Mouse (Mus musculus) midbrain, embryonic 14.5 days (tissue): ENCODE data around the gene LTO1. TPM values are rescaled to one million over a fixed set of nuclear protein-coding genes. Genes with fewer than 3 reads are reported as not detected.

Experiments
- ATAC-seq: fragments of 200-750 bp; cut with Nextera tagmentation; 2 replicates; pipeline ENCODE4 v1.8.0; 2017; ENCODE audit warnings: moderate number of reproducible peaks, moderate library complexity; ENCODE audit not compliant: low FRiP score, low TSS enrichment
- DNase-seq: peaks from one replicate; pipeline ENCODE4 v3.0.0-alpha.2; 2015
- H3K27ac ChIP-seq: fragments of 300-500 bp; sonication (generic); replicated peaks from 2 replicates; pipeline ENCODE4 v1.5.1; 2014; ENCODE audit warnings: mild to moderate bottlenecking, low read depth, low read length, moderate library complexity
- H3K27me3 ChIP-seq: fragments of 300-500 bp; sonication (generic); 2 replicates; pipeline ENCODE4 v1.6.1; 2014; ENCODE audit warnings: low read length, control low read depth, mixed read lengths; ENCODE audit not compliant: control insufficient read depth, insufficient read depth
- H3K36me3 ChIP-seq: fragments of 300-500 bp; sonication (generic); 2 replicates; pipeline ENCODE4 v1.6.1; 2014; ENCODE audit warnings: low read length, control low read depth; ENCODE audit not compliant: control insufficient read depth, insufficient read depth
- H3K4me1 ChIP-seq: fragments of 300-500 bp; sonication (generic); 2 replicates; pipeline ENCODE4 v1.6.1; 2014; ENCODE audit warnings: mild to moderate bottlenecking, antibody characterized with exemption, low read length, control low read depth; ENCODE audit not compliant: control insufficient read depth, insufficient read depth
- H3K4me2 ChIP-seq: fragments of 300-500 bp; sonication (generic); 2 replicates; pipeline ENCODE4 v1.6.1; 2014; ENCODE audit warnings: mild to moderate bottlenecking, low read length, moderate library complexity
- H3K4me3 ChIP-seq: fragments of 300-500 bp; sonication (generic); replicated peaks from 2 replicates; pipeline ENCODE4 v1.5.1; 2014; ENCODE audit warnings: low read depth, low read length
- H3K9ac ChIP-seq: fragments of 300-500 bp; sonication (generic); replicated peaks from 2 replicates; pipeline ENCODE4 v1.6.1; 2014; ENCODE audit warnings: mild to moderate bottlenecking, low read length, moderate library complexity
- H3K9me3 ChIP-seq: fragments of 300-500 bp; sonication (generic); 2 replicates; pipeline ENCODE4 v1.6.1; 2016; ENCODE audit warnings: low read length, control low read depth, mixed read lengths; ENCODE audit not compliant: control insufficient read depth
- WGBS: fragments of 180-500 bp; shearing (Covaris S2); extraction: QIAGEN DNeasy Blood & Tissue Kit; methylation state at CpG from one replicate; pipeline ENCODE4 v1.1.7; 2014; 5-methylcytosine and 5-hydroxymethylcytosine counted together
- polyA plus RNA-seq: library from polyadenylated mRNA; unstranded; fragments of >200 nt; fragmentation: Nextera tagmentation; extraction: Ambion mirVana; gene quantifications from 2 replicates; pipeline ENCODE4 v1.2.1, GENCODE M21; 2014

The LTO1 gene
- polyA plus RNA-seq = 25.4 and 34.8 TPM in 2 replicates

DNA sequence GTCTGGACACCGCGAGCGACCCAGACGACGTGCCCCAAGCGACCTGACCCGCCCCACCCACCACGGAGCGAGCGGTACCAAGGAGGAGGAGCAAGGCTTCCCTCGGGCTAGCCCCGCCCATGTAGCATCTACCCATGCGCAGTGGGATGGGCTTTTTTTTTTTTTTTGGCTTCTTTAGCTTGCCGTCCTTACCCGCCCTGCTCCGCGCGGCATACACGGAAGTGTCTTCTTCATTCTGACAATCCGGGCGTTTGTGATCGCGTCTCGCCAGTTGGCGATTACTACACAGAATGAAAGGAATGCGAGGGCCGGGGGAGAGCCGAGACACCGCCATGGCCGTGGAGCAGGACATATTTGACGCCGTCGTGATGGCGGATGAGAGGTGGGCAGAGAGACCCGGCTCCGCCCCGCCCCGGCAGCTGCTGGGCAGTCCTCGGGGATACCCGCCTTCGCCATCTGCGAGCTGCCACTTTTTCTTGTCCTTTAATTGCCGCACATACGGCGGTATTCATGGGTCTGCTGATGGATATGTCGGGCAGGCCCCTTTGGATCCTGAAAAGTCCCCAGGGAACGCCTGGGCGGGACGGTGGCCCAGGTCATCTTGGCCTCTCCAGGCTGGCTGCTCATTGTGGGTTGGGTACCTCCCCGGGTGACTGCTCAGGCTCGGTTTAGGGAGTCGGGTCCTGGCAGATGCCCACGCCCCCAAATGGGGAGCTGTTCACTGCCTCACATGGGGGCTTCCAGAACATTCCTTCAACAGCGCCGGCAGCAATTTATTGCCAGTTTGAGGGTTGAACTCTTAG, at the start of gene LTO1:
TSS of gene LTO1 (plus strand) at position 153 of the 803 bp plus-strand sequence.
- H3K4me2 ChIP-seq = peak within 1 kb of the TSS; percentile 90
- peak; percentile 93 for ATAC-seq
- H3K27me3 ChIP-seq = no peaks in the 10 kb centered on the region
- peaks cover 8% of the 10 kb centered on the region for H3K4me1 ChIP-seq
- H3K27ac ChIP-seq = peak within 1 kb of the TSS; percentile 88
- peak within 1 kb of the TSS; percentile 70 for H3K4me3 ChIP-seq
- WGBS = under 1% methylated on average over 55 of the region's 55 CpGs
- DNase-seq = peak; percentile 96
- peak within 1 kb of the TSS; percentile 80 for H3K9ac ChIP-seq
- no peaks in the 10 kb centered on the region for H3K9me3 ChIP-seq
- H3K36me3 ChIP-seq = peaks cover 32% of the 10 kb centered on the region

DNA sequence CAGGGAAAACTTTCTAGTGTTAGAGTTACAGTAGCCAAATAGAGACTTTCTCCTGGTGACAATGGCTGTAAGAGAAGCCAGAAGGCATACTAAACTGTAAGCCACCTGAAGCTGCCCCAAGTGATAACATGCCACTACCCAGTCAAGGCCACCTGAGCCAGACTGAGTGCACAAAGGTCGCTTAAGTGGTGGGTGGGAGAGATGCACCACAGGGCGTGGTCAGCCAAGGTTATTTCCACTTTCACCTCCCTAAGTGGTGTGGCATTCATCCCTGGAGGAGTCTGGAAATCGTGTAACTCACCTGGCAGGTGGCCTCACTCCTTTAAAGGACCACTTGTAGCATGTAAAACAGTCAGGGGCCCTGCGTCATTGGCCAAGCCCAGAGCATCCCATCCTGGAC, 47.7 kb upstream of the LTO1 start:
- H3K27me3 ChIP-seq = peaks cover 34% of the 10 kb centered on the region
- WGBS = 70% methylated on average over 4 of the region's 4 CpGs

DNA sequence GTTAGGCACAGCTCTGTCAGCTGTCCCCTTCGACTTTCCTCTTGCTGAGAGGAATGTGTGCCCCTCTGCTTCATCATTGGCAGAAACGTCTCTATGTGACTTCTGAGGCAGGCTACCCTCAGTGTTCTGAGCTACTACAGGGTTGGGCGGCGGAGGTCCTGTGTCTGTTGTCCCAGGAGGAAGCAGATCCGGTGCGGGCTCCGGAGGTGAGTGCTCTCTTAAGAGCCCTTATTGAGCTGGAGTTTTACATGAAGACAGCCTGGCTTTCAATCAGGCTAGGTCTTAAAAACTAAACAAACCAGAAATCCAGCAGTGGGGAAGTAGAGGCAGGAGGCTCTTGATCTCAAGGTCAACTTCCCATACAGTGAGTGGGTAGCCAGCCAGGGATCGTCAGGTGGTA, 47.3 kb upstream of the LTO1 start:
- no peaks in the 10 kb centered on the region for H3K4me1 ChIP-seq
- H3K27ac ChIP-seq = no peak overlapping the region
- WGBS = 84% methylated on average over 8 of the region's 8 CpGs
- H3K36me3 ChIP-seq = no peaks in the 10 kb centered on the region
- no peak overlapping the region for H3K4me3 ChIP-seq
- no peaks in the 10 kb centered on the region for H3K9me3 ChIP-seq
- ATAC-seq (no peak), DNase-seq (no peak)
- H3K27me3 ChIP-seq = peaks cover 30% of the 10 kb centered on the region
- H3K4me2 ChIP-seq = no peak overlapping the region
- no peak overlapping the region for H3K9ac ChIP-seq

More for the DNA sequence above, 47.7 kb upstream of the LTO1 start:
- Histone ChIP-seq H3K9ac (no peak overlapping the region), H3K36me3 (no peaks in the 10 kb centered on the region), H3K4me2 (no peak overlapping the region), H3K4me3 (no peak overlapping the region), H3K4me1 (no peaks in the 10 kb centered on the region), H3K9me3 (no peaks in the 10 kb centered on the region), H3K27ac (no peak overlapping the region)
- no peak for DNase-seq
- ATAC-seq = no peak

DNA sequence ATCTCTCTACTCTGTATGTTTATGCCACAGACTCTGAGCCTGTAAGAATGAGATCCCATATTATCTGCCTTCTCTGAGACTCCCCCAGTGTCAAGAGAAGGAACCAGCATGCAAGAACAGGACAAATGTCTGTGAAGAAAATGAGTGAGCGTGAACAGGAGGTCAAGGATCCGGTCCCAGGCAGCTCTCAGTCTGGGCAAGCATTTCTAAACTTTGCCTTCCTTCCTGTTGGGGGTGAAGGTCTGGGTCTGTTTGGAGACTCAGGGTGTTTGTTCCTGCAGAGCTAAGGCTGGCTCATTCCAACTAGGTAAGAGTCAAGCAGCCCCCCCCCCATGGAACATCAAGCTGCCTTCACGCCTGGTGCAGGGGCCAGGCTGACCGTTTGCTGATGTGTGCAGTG, 42.5 kb upstream of the LTO1 start:
- Histone ChIP-seq H3K9me3 (no peaks in the 10 kb centered on the region), H3K27me3 (no peaks in the 10 kb centered on the region), H3K27ac (no peak overlapping the region), H3K36me3 (no peaks in the 10 kb centered on the region), H3K4me3 (no peak overlapping the region), H3K9ac (no peak overlapping the region), H3K4me2 (no peak overlapping the region), H3K4me1 (no peaks in the 10 kb centered on the region)
- ATAC-seq = no peak
- no peak for DNase-seq
- 65% methylated on average over 4 of the region's 4 CpGs for WGBS

DNA sequence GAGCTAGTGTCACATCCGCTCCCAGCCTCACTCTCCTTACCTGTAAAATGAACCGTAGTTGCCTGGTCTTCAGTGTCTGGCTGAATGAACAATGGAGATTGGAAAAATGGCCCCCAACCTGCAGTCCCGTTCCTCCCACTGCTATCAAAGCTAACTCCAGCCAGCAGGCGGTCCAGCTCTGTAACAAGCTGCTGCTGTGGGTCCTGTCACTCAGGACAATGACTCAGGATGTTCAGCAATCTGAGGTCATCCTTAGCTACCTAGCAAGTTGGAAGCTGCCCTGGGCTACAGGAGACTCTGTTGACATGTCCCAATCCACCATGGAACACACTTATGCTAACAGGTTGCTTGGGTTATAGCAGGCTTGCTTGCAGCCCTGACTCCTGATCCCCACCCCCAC, 41.7 kb upstream of the LTO1 start:
- H3K36me3 ChIP-seq = no peaks in the 10 kb centered on the region
- H3K27me3 ChIP-seq = no peaks in the 10 kb centered on the region
- DNase-seq = no peak
- H3K9me3 ChIP-seq = no peaks in the 10 kb centered on the region
- ATAC-seq = no peak
- WGBS = 65% methylated on average over 4 of the region's 4 CpGs
- no peak overlapping the region for H3K9ac ChIP-seq
- H3K4me2 ChIP-seq = no peak overlapping the region
- no peaks in the 10 kb centered on the region for H3K4me1 ChIP-seq
- no peak overlapping the region for H3K27ac ChIP-seq
- H3K4me3 ChIP-seq = no peak overlapping the region

DNA sequence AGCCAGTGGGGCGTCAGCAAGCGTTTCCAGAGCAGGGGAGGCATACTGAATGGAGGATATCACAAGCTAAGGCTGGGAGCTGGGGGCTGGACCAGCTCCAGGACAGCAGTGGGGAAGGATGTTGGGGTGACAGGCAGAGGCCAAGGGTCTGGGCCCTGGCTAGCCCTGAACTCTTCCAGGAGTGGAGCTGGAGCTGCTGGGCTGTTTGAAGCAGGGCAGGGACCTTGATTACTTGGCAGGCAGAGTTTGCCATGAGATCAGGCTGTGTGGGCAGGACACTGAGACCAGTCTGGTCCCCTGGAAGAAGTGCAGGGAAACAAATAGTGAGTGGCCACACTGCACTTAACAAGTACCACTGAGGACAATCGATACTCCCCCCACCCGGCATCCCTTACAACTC, 40.7 kb upstream of the LTO1 start:
- Histone ChIP-seq H3K4me2 (no peak overlapping the region), H3K4me3 (no peak overlapping the region), H3K36me3 (no peaks in the 10 kb centered on the region), H3K4me1 (no peaks in the 10 kb centered on the region), H3K27ac (no peak overlapping the region), H3K27me3 (no peaks in the 10 kb centered on the region), H3K9me3 (no peaks in the 10 kb centered on the region), H3K9ac (no peak overlapping the region)
- DNase-seq = no peak
- no peak for ATAC-seq
- WGBS = 61% methylated on average over 4 of the region's 4 CpGs

DNA sequence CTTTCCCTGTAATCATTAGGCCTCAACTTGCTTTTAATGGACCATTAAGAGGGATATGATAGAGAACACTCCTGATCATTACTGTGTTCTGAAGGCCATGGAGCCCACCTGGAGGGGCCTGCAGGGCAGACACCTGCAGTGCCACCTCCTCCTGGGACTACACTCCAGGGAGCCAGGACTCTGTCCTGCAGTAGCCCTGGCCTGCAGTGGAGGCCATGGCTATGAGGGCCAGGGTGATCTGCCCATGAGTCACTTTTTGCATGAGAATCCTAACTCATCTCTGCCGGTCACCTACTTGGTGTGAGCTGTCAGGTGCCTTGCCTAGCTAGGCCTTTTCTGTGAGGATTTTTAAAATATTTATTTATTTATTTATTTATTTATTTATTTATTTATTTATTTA, 36.5 kb upstream of the LTO1 start:
- H3K9ac ChIP-seq = no peak overlapping the region
- H3K27me3 ChIP-seq = no peaks in the 10 kb centered on the region
- H3K4me1 ChIP-seq = no peaks in the 10 kb centered on the region
- no peaks in the 10 kb centered on the region for H3K36me3 ChIP-seq
- no peaks in the 10 kb centered on the region for H3K9me3 ChIP-seq
- no peak for DNase-seq
- H3K4me2 ChIP-seq = no peak overlapping the region
- H3K4me3 ChIP-seq = no peak overlapping the region
- no peak overlapping the region for H3K27ac ChIP-seq
- ATAC-seq = no peak
- WGBS = 100% methylated on average over 1 of the region's 1 CpGs

DNA sequence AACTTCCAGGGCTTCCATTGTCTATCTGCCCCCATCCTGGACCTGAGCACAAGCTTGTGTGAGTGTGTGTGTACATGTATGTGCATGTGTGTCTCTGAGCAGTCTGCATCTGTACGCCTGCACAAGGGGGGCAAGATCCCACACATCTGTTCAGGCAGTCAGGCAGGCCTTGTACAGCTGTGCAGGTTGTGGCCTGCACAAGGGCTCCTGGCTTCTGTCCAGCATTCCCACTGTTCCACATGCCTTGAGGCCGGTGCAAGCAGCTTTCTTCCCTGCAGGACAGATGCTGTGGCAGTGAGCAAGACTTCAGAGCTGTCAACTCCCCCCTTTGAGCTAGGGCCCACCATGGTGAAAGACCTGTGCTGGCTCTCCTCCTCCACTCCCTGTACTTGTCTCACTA, 31.8 kb upstream of the LTO1 start:
- Histone ChIP-seq H3K27ac (no peak overlapping the region), H3K4me3 (no peak overlapping the region), H3K36me3 (no peaks in the 10 kb centered on the region), H3K9ac (no peak overlapping the region), H3K27me3 (no peaks in the 10 kb centered on the region), H3K4me1 (no peaks in the 10 kb centered on the region), H3K9me3 (no peaks in the 10 kb centered on the region), H3K4me2 (no peak overlapping the region)
- ATAC-seq (no peak), DNase-seq (peak; percentile 27)
- 53% methylated on average over 2 of the region's 2 CpGs for WGBS

DNA sequence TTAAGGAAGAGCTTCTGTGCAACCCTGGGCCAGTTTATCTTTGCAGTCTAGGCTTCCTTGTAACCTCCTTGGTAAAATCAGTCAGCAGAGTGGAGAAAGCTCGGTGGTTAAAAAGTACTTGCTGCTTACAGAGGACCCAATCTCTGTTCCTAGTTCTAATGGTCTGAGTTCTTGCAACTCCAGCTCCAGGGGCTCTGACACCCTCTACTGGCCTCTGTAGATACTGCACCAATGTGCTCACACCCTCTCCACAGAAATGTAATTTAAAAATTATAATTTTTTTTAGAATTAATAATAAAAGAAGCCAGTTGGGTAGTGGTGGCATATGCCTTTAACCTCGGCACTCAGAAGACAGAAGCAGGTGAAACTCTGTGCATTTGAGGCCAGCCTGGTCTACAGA, 27.2 kb upstream of the LTO1 start:
- Histone ChIP-seq H3K4me3 (no peak overlapping the region), H3K4me1 (0 out of 2 replicates have a peak, but pooled peaks cover 3% of the 10 kb centered on the region), H3K36me3 (no peaks in the 10 kb centered on the region), H3K27ac (no peak overlapping the region), H3K9ac (no peak overlapping the region), H3K27me3 (no peaks in the 10 kb centered on the region), H3K4me2 (no peak overlapping the region), H3K9me3 (no peaks in the 10 kb centered on the region)
- ATAC-seq = no peak
- WGBS = 90% methylated on average over 2 of the region's 2 CpGs
- no peak for DNase-seq
